Mouse (Mus musculus) kidney, adult 2 months (tissue): Measurements from ENCODE around the gene Tnfsf4.

ENCODE experiments used
- CTCF ChIP-seq: fragments of 200-500 bp; conservative IDR thresholded peaks from 2 replicates; pipeline ENCODE4 v1.5.1; 2011; ENCODE audit warnings: low read depth, mild to moderate bottlenecking, control low read depth, low read length, moderate library complexity, mixed read lengths; ENCODE audit not compliant: insufficient read depth, insufficient read length
- POLR2A ChIP-seq: fragments of 200-500 bp; IDR thresholded peaks from one replicate; pipeline ENCODE4 v1.6.1; 2011; ENCODE audit warnings: low read depth, low read length, control low read depth

DNA sequence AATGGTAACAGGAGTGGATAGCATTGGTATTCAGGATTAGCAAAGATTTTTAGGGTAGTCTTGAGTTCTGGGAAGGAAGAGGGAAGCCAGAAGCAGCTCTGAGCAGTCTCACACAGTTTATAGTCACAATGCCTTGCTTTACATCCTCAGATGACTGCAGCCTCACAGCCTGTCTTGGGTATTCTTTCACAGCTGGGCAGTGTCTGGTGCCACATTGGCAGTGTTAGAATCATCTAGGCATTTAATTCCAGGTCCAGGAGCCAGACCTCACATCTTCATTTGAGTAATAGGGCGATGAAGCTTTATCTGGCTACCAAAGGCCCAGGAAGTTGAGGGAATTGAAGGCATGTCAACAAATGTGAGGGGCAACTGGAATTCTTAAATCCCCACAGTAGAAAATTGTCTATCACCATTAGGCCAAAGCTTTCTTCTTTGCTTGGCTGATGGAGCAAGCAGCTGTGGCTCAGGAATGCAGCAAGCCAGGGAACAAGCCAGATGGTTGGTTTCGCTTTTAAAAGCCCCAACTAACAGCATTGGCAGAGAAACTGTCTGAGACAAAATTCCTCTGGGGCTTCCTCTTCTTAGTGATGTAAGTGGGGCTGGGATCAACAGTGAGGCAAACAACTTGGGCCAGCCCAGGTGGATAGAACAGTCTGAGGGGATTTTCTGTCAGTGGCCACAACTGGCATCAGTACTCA is 68.3 kb downstream of the Tnfsf4 start:
- TF ChIP-seq CTCF (no peak), POLR2A (no peak)
